9 mouse cellular contexts compared by ENCODE assay signal in genomic region chr5:116420759-116421225, GRCm38 (mm10). TPM values are rescaled to one million over a fixed set of nuclear protein-coding genes. Genes with fewer than 3 reads are reported as not detected.
DNase-seq lines count a peak whose midpoint lies in the region; ATAC-seq and TF ChIP-seq lines count a peak whose summit lies in the region.
"Had no signal": no experiment of that assay in that cellular context is flagged by ENCODE, and none has a peak within 500 bp of the region (broad histone marks: within the 10 kb centered on the region; RNA-seq: fewer than 3 reads in every experiment).

No protein-coding gene starts in this region.

- no peak for TF ChIP-seq CTCF in E14TG2a.4 (conservative IDR thresholded peaks at IDR 0.05; ENCODE audit: low read length)

- peaks cover 13% of the 10 kb centered on the region for H3K36me3 ChIP-seq in E14TG2a.4 (ENCODE audit: insufficient read depth, low read length)
- H3K36me3 ChIP-seq in embryonic facial prominence, embryonic 15.5 days, result no peaks in the 10 kb centered on the region
- H3K36me3 ChIP-seq in hindbrain, embryonic 12.5 days, result no peaks in the 10 kb centered on the region
- H3K36me3 ChIP-seq in stomach, embryonic 14.5 days (ENCODE audit: control insufficient read depth, insufficient read depth, low read length), result no peaks in the 10 kb centered on the region
- H3K36me3 ChIP-seq: G1E had no signal

- H3K4me1 ChIP-seq in E14TG2a.4 (replicated peaks; ENCODE audit: low read depth, low read length), result peaks cover 87% of the 10 kb centered on the region
- H3K4me1 ChIP-seq in embryonic facial prominence, embryonic 15.5 days, result peaks cover 34% of the 10 kb centered on the region
- peaks cover 32% of the 10 kb centered on the region for H3K4me1 ChIP-seq in hindbrain, embryonic 12.5 days
- peaks cover 31% of the 10 kb centered on the region for H3K4me1 ChIP-seq in stomach, embryonic 14.5 days (ENCODE audit: control insufficient read depth, insufficient read depth, low read length)

- H3K4me2 ChIP-seq in embryonic facial prominence, embryonic 15.5 days (replicated peaks), result peak overlapping the region; percentile 39
- peak overlapping the region; percentile 13; the same call in 1 of the 2 replicates for H3K4me2 ChIP-seq in hindbrain, embryonic 12.5 days (replicated peaks)
- peak overlapping the region; percentile 32 for H3K4me2 ChIP-seq in stomach, embryonic 14.5 days (replicated peaks; ENCODE audit: low read depth, low read length)

- H3K27me3 ChIP-seq in E14TG2a.4 (ENCODE audit: insufficient read depth, low read length), result peaks cover 6% of the 10 kb centered on the region; the same call in 1 of the 2 replicates
- no peaks in the 10 kb centered on the region for H3K27me3 ChIP-seq in embryonic facial prominence, embryonic 15.5 days
- peaks cover 13% of the 10 kb centered on the region for H3K27me3 ChIP-seq in hindbrain, embryonic 12.5 days
- no peaks in the 10 kb centered on the region for H3K27me3 ChIP-seq in stomach, embryonic 14.5 days (ENCODE audit: control insufficient read depth, insufficient read depth, low read length)

- peak; percentile 42 for DNase-seq in cerebellum, adult 9-10 months
- DNase-seq in cerebellum, postnatal 14 days, result no peak
- DNase-seq in lung, adult 18-20 months, result peak; percentile 87 to 92
- DNase-seq in spleen, postnatal 4 days (ENCODE audit: low spot score in 2 of 2), result no peak

- no peak overlapping the region for H3K9ac ChIP-seq in embryonic facial prominence, embryonic 15.5 days
- no peak overlapping the region for H3K9ac ChIP-seq in hindbrain, embryonic 12.5 days
- H3K9ac ChIP-seq in stomach, embryonic 14.5 days (replicated peaks; ENCODE audit: low read depth, low read length), result no peak overlapping the region; the same call in 1 of the 2 replicates

- peak overlapping the region; percentile 54 for H3K4me3 ChIP-seq in E14TG2a.4 (replicated peaks; ENCODE audit: low read length)
- peak overlapping the region; percentile 30 for H3K4me3 ChIP-seq in embryonic facial prominence, embryonic 15.5 days (replicated peaks)
- no peak overlapping the region for H3K4me3 ChIP-seq in hindbrain, embryonic 12.5 days
- H3K4me3 ChIP-seq in stomach, embryonic 14.5 days (ENCODE audit: low read depth, low read length), result peak overlapping the region; percentile 13; the same call in 1 of the 2 replicates

- ATAC-seq in embryonic facial prominence, embryonic 15.5 days (ENCODE audit: insufficient number of reproducible peaks, low FRiP score, low TSS enrichment, low read depth), result no peak
- ATAC-seq in hindbrain, embryonic 12.5 days (ENCODE audit: low FRiP score), result 0 out of 2 replicates have a peak, but pooled peaks have one; percentile 60
- ATAC-seq in stomach, embryonic 14.5 days (ENCODE audit: insufficient number of reproducible peaks, insufficient read depth, low FRiP score, low read depth), result peak; percentile 87

- H3K9me3 ChIP-seq in E14TG2a.4 (ENCODE audit: low read length), result no peaks in the 10 kb centered on the region
- H3K9me3 ChIP-seq in embryonic facial prominence, embryonic 15.5 days (replicated peaks), result no peaks in the 10 kb centered on the region
- H3K9me3 ChIP-seq in hindbrain, embryonic 12.5 days (replicated peaks), result no peaks in the 10 kb centered on the region
- no peaks in the 10 kb centered on the region for H3K9me3 ChIP-seq in stomach, embryonic 14.5 days (ENCODE audit: control insufficient read depth, low read depth, low read length)

- peak overlapping the region; percentile 69 for H3K27ac ChIP-seq in embryonic facial prominence, embryonic 15.5 days (replicated peaks)
- H3K27ac ChIP-seq in hindbrain, embryonic 12.5 days, result peak overlapping the region; percentile 49
- peak overlapping the region; percentile 85 for H3K27ac ChIP-seq in stomach, embryonic 14.5 days (ENCODE audit: low read length)

- WGBS in embryonic facial prominence, embryonic 15.5 days, result 12% methylated on average over 6 of the region's 6 CpGs
- WGBS in hindbrain, embryonic 12.5 days, result 5% methylated on average over 6 of the region's 6 CpGs
- 11% methylated on average over 6 of the region's 6 CpGs for WGBS in stomach, embryonic 14.5 days

RNA-seq across cellular contexts. Expression of gene Hspb8, which starts 1.9 kb away (rescaled TPM):
- polyA plus RNA-seq in embryonic facial prominence, embryonic 15.5 days (2015; fragmentation: Nextera tagmentation; extraction: Ambion mirVana), result 22.2 and 25.0 TPM in 2 replicates
- 5.9 and 6.9 TPM in 2 replicates for polyA plus RNA-seq in hindbrain, embryonic 12.5 days (2016; fragmentation: Nextera tagmentation; extraction: Ambion mirVana)
- 27.4 and 30.5 TPM in 2 replicates for polyA plus RNA-seq in stomach, embryonic 14.5 days (2014; fragmentation: Nextera tagmentation; extraction: Ambion mirVana)
- polyA plus RNA-seq: G1E had no signal

Comparison
In these comparisons a context has a peak if more than half of its experiments do, and no peak if none do; other contexts are left out.
1. DNase-seq: peak in cerebellum, adult 9-10 months (single experiment) and lung, adult 18-20 months (2 of 2); none in cerebellum, postnatal 14 days (0 of 2) and spleen, postnatal 4 days (0 of 2).
2. Peak in every context shown above with its lines, with median percentiles within 50 percentile points of each other: H3K27ac ChIP-seq and H3K4me2 ChIP-seq.